Mouse (Mus musculus) urinary bladder, postnatal 10 days (tissue): ENCODE data around the gene Prmt1.

Experiments
- DNase-seq: peaks from one replicate; pipeline ENCODE4 v3.0.0; 2022; ENCODE audit warnings: low spot score

Gene Prmt1

DNA sequence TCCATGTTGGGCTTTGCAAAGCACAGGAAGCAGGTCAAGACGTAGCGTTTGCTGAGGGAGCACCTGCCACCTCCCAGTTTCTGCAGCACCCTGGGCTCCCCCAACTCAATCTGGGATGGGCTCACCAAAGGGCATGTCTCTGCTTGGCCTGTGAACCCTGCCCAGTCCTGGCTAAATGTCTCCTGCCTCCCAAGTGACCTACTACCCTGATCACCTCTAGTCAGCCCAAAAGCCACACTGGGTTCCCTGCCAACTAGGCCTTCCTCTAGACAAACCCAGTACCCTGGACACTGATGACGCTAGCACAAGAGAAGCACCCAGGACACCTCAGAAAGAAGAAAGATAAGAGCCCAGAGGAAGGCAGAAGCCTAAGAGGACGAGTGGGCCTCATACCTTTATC, 26.5 kb upstream of the Prmt1 start:
- DNase-seq: no peak

DNA sequence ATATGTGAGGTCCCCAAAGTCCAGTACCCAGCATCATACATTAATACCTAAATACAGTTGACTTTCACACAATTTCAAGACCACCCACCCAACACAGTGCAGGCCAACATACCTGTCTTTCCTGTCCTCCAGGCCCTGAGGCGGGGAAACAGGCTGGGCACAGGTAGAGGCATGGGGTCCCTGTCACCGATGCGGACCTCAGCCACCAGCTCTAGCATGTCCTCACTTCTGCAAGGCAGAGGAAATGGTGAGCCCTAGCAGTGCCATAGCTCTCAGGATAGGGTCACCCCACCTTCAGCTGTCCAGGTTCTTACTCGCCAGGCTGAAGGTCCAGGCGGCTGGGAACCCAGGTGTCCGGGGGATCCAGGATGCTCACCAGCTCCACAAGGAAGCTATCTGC, 25.6 kb upstream of the Prmt1 start:
- DNase-seq: no peak

DNA sequence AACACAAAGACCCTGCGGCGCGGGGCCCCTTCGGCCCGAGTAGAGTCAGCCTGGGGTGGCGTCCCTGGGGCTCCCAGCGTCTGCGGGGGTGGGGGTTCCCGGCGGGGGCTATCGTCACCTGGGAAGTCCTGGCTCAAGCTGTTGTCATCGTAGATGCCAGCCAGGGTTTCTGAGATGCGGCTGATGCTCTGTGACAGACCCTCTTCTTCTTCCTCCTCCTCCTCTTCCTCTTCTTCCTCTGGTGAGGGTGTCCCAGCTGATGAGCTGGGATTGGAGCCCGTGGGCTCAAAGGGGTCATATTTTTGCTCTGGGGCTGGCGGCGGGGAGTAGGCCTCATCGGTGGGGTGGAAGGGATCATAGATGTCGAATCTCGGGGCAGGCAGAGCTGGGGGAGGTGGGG, 22.0 kb upstream of the Prmt1 start:
- no peak for DNase-seq

DNA sequence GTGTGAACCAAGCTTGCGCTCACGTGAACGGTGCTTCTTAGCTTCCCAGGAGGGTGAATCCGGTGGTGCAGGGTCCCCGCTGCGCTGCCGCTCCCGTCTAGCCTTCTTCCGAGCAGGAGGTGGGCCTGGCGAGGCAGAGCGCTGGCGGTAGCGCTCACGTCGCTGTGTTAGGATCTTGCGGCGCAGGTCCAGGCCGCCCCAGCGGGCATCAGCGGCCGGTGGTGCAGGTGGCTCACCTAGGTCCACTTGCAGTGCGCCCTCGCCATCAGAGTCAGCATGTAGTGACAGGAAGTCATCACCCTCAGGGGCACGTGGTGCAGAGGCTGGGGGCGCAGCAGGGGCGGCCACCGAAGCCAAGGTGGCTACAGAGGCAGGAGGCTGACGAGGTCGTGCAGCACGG, 21.5 kb upstream of the Prmt1 start:
- no peak for DNase-seq

DNA sequence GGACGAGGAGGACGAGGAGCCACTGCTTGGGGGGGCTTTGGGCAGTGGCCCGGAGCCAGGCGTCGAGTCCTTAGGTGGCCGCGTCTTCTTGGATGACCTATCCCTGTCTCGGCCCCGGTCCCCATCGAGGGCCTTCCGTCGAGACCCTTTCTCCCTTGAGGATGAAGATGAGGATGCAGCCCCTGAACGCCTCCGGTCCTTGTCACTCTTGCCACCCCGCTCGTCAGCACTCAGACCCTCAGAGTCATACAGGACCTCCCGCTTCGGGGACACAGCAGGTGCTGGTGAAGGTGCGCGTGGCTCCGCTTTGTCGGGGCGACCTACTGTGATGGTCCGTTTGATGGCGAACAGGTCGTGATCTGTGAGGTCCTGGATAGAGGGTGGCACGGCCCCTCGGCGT, 20.8 kb upstream of the Prmt1 start:
- no peak for DNase-seq

DNA sequence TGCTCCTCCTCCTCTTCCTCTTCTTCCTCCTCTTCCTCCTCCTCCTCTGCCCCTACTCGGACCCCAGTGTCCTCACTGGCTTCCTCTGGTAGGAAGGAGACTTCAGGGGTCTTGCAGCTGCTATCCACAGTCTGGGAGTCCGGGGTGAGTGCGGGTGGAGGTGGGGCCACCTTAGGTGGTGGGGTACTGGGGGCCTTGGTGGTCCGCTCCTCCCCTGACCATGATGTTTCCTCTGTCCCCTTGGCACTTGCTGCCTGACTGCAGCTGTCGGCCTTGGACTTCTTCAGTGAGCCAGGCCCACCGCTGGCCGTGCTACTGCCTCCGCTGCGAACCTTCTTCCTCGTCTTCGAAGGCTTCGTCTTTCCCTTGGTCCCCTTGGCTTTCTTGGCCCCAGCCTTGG, 20.1 kb upstream of the Prmt1 start:
- no peak for DNase-seq

DNA sequence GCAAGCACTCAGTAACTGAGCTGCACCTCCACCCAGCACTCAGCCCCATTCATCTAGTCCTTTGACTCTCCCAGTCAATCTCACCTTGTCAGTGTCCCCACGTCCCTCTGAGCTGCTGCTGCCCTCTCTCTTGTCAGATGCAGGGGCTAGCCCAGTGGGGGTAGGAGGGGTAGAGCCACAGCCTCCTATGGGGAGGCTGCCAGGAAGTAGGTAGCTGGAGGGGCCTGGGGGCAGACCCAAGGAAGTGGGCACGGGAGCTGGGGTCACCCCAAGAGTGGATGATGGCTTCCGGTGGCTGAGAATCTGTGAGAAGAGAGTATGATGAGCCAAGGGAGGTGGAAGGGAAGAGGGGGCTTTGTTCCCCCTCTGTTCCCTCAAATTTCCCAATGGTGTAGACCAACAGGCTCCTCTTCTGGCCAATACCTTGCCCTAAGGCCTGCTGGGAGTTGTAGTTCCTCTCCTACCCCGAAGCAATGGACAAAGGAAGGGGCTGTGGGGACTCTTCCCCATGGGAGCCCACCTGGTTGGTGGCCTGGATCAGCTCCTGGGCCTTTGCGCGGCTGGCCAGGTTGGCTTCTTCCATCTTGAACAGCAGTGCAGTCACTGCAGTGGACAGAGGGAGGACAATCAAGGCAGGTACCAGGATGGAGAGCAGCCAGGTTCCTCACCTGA, 19.1 kb upstream of the Prmt1 start:
- DNase-seq: no peak

DNA sequence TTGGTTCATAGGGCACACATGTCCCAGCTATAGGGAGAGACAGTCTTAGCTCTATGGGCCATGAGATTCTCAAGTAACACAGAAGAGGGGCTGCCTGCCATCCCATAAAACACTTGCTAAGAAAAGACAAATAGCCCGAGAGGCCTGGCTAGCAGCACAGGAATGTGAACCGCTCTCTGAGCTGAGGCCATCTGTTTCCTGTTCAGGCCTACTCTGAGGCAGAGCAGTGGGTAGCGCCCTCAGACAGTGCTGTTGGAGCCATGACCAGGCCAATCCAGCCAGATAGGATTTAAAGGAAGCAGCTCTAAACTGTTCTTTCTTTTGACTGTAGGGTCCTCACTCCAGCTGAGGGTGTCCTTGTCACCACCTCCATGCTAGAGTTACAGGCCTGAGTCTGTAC, 18.2 kb upstream of the Prmt1 start:
- DNase-seq: no peak

DNA sequence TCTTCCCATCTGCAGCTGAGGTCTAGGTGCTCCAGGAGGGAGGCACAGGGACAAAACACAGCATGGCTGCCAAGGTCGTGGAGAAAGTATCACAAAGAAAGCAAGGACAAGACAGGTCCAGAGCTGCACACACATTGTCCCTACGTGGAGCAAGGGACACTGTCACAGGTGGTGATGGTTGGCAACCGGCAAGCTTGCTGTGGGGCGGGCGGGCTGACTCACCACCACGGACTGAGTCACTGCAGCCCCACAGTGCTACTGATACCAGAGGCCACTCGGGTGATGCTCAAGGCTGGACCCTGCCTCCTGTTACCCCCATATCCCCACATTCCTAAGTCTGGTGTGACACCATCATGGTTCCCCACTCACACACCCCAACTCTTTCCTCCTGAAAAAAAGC, 16.1 kb upstream of the Prmt1 start:
- DNase-seq: no peak

DNA sequence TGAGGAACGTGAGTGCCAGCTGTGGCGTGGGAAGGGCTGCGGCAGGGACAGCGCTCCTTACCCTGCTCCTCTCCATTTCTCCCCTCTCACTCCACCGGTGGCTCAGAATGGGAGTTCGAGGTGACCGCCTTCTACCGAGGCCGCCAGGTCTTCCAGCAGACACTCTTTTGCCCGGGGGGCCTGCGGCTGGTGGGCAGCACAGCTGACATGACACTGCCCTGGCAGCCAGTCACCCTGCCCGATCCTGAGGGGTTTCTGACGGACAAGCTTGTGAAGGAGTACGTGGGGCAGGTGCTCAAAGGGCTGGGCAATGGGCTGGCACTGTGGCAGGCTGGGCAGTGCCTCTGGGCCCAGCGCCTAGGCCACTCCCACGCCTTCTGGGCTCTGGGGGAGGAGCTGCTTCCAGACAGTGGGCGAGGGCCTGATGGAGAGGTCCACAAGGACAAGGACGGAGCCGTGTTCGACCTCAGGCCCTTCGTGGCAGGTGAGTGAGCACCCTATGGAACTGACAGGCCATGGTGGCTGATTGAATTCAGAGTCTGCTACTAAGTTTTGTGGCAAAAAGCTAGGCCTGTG, 14.3 kb upstream of the Prmt1 start:
- no peak for DNase-seq

DNA sequence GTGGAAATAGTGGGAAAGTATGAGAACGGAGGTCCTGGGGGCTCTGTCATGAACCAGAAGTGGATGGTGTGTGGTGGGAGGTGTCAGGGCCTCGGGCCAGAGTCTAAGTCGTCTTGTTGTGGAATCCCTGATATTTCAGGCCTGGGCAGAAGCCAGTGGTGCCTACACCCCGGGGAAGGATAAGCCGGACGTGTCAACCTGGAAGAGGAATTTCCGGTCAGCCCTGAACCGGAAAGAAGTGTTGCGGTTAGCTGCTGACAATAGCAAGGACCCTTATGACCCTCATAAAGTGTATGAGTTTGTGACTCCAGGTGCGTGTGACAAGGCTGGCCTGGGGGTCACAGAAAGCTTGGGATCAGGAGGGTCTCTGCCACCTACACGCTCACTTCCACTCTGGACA, 13.4 kb upstream of the Prmt1 start:
- no peak for DNase-seq

DNA sequence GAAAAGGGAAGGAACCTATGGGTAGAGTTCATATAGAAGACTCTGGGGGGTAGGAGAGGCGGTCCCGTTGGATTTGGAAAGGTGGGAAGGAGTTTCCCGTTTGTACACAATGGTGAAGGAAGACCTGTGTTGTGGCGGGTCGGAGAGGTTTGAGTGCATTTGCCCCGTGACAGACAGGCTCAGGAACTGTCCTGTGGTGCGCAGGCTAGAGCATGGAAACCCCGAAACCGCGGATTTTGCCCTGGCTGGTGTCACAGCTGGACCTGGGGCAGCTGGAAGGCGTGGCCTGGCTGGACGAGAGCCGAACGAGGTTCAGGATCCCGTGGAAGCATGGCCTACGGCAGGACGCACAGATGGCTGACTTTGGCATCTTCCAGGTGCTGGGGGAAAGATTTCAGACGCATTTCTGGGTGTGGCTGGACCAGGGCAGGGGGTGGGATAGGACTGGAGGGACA, 12.2 kb upstream of the Prmt1 start, which contains the start of gene Bcl2l12:
Gene Bcl2l12, minus strand, starts transcription at position 212 of the 455 bp plus-strand sequence.
- no peak for DNase-seq

DNA sequence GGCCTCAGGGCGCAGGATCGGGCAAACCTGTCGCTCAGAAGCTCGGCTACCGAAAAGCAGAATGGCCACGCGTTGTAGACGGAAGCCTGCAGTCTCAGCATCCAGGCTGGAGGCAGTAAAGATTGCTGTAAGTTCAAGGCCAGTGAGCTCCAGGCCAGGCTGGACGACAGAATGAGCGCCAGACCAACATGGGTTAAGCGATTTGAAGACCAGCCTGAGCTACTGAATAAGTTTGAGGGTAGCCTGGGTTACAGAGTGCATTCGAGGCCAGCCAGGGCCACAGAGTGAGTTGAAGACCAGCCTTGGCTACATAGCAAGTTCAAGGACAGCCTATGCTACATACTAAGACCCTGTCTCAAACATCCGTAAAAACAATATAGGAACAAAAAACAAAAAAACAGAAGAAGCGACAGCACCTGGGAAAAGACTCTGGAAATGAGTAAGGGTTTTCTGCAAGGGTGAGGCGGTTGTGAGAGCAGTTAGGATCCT, 11.6 kb upstream of the Prmt1 start:
- DNase-seq: no peak

DNA sequence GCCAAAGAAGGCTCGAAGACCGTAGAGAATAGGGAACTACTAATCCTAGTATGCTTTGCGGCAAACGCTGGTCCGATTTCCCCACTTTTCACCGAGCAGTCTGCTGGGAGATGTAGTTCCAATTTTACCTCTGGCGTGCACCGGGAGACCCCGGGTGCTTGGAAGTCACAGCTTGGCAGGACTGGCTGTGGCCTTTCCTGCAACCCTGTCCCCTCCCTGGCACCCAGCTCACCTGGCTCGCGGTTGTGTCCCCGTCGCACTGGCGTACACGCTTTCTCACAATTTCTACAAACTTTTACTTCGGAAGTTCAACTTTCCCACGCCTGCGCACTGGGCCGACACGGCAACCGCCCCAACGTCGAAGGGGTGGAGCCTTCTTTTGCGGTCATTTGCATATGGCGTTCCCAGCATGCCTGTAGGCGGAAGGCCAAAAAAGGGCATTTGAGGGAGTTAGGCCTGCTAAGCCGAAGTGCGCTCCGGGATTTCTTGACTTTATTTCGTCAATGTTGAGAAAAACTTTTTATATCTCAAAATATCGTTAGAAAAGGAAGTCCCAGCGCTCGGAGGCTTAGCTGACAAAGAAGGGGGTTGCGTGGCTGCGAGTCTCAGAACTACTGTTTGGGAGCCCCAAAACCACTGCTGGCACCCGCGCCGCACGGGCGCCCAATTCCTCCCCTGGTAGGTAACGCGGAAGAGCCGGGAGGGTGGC, 11.0 kb upstream of the Prmt1 start, which contains the start of gene Irf3:
Gene Irf3, plus strand, starts transcription at position 418 of the 709 bp plus-strand sequence.
- peak; percentile 89 for DNase-seq

DNA sequence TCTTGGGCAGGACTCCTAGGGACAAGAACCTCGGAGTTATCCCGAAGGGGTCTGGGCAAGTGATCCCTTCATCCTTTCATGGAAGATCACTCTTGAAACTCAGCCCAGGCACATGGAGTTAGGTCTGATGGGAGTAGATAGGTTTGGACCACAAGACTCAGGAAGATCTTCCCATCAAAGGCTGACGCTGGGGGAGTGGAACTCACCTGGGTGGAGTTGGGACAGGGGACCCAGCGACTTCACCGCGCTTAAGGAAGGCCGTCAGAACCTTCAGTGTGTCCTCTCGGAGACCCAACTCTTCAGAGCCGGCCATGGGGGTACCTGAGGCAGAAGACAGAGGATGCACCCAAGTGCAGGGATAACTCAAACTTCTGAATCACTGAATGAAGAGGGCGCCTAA, 10.3 kb upstream of the Prmt1 start:
- no peak for DNase-seq

DNA sequence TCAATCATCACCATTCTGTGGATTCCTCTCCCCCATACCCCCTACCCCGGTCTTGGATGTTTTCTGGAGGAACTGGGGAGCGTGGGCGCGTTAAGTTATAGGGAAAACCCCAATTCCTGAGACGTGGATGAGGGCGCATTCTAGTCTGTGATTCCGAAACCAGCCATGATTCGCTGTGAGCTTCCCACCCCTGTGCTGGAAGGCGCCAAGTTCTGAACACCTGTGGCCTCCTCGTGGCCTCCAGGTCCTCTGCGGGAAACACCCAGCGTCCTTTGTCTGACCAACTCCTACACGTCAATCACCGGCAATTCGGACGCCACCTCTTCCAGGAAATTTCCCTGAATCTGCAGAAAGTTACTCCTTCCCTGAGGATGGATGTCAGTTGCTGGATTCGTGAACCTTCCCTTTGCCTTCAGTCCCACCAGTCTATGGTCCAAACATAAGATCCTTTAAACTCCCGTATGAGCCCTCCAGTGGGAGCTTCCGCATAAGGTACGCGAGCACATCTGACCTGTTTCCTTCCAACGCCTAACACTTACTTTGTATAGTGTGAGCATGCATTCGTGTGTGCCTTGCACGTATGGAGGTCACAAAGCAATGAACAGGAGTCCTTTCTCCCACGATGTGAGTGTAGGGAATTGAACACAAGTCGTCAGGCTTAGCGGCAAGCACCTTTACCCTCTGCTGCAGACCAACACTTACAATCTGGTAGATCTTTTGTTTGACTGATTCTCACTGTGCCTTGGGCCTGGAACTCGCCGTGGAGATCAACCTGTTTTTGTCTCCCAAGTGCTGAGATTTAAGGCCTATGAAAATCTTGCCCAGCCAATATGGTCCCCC, 731 bp upstream of the Prmt1 start:
- no peak for DNase-seq

DNA sequence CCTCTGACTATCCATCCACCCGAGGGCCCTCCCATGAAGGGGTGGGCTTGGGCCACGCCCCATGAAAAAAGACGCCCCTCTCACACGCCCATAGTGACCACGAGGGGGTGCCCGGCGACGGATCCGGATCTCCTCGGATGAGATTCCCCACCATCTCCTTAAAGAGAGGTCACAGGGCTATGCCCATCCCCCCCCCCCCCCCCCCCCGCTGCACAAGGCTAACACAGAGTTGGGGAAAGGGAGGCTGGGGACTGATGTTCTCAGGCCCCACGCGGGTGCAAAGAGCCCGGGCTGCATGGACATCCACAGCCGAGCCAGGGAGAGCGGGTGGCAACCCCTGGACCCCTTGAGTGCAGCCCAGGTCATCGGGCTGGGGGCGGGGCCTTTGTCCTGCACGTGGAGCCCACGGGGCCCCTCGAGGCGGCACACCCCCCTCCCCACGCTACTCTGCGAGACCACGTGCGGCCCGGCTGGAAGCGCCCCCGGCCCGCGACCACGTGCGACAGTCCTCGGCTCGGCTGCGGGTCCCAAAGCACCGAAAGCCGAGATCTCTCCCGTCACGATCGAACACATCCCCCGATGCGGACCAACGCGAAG, 675 bp downstream of the Prmt1 start:
- DNase-seq: no peak

DNA sequence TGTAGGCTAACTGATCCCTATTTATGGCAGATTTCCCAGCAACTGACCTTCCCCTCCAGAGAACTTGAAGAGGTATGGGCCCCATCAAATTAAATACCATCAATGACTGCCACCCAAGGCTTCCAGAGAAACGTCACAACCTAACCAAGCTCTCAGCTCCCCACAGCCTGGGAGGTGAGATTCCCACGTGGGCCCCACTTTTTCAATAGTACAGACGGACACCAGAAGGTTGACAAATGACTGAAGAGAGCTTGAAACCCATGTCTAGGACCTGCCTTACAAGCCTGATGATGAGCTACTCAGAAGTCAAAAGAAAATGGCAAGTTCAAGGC, 1.6 kb downstream of the Prmt1 start:
- DNase-seq: no peak

DNA sequence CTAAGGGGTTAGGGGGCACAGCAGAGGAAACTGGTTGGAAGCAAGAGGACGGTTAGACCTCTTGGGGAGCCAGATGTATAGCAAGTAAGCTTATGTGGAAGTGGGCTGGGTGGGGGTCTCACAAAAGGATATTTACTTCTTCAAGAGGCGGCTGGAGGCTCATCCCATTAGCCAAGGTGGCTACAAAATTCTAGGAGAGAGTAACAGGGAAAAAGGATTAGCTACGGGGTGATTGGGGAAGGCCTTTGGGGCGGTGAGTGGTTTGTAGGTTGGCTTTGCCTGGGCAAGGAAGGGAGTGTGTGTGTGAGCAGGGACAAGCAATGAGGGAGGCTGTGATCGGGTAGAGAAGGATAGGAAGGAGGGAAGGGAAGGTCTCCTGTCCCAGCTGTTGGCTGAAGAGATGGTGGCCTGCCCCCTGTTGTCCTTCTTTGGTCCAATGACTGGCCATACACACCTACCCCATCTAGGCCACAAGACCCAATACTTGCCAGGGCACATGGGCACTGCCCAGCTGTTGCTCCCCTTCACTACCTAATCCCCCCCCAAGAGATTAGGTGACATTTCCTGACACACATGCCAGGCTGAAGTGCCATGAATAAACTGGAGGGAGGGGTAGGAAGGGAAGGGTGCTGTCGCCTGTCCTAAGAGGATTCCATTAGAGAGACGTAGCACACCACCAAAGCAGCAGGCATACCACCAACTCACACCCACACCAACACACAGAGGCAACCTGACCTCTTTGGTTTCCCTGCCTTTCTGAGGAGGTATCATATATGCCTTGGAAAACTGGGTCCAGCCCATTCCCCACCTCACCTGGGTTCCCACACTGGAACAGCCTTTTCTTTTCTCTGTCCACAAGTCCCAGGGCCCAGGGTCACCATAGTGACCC, 2.2 kb downstream of the Prmt1 start:
- no peak for DNase-seq

DNA sequence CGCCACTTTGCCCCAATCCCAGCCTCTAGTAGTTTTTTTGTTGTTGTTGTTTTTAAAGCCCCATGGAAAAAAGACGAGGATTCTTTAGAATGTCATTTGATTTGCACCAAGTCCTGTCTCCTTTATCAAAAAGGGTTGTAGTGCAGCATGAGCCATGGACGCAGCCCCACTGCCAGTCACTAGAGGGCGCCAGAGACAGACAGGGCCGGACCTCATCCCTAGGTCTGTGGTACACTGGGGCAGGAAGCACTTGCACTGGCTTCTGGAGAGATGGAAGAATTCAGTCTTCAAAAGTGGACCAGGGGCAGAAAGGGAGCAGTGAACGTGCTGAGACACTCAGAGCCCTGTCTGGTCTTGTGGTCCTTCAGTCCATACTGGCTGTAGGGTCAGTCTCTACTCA, 3.3 kb downstream of the Prmt1 start:
- DNase-seq: peak; percentile 73

DNA sequence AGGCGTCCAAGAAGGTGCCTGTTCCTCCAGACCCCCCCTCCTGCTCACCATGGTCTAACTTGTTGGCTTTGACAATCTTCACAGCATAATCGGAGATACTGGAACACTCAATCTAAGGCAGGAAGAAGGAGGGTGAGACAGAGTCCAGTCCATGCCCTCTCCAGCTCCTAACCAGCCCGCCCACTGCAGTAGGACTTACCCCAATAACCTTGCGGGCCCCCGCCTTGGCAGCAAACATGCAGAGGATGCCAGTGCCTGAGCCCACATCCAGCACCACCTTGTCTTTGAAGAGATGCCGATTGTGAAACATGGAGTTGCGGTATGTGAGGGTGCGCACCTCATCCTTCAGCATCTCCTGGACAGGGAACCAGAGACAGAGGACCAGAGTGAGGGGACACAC, 4.8 kb downstream of the Prmt1 start:
- DNase-seq: no peak
